Mouse (Mus musculus) CH12.LX (cell line): ENCODE results near the gene Nell1. TPM values are rescaled to one million over a fixed set of nuclear protein-coding genes. Genes with fewer than 3 reads are reported as not detected.
"Not testable (repeated sequence)": the region's sequence is repeated elsewhere in the genome, so short reads cannot be mapped to it uniquely, and the experiment has no call there.

Experiments
- DNase-seq: peaks from one replicate; pipeline ENCODE4 v3.0.0-alpha.2; 2013; ENCODE audit errors: extremely low read depth
- H3K27ac ChIP-seq: 2 replicates; pipeline ENCODE4 v1.5.1; 2012; ENCODE audit warnings: low read depth, mild to moderate bottlenecking, control low read depth, moderate library complexity; ENCODE audit not compliant: insufficient read depth
- H3K27me3 ChIP-seq: replicated peaks from 2 replicates; pipeline ENCODE3; 2012; ENCODE audit warnings: inconsistent platforms
- H3K36me3 ChIP-seq, 2 experiments: replicated peaks in 1 of 2; 2 replicates each; pipeline versions ENCODE3 to v1.6.1; 2012; ENCODE audit warnings: inconsistent platforms in 1 of 2, low read length in 1 of 2, mild to moderate bottlenecking in 1 of 2, mixed read lengths in 1 of 2, moderate library complexity in 1 of 2; ENCODE audit not compliant: control insufficient read depth in 1 of 2, insufficient read depth in 1 of 2
- H3K4me1 ChIP-seq, 2 experiments: 2 replicates each; pipeline ENCODE4 v1.6.1; 2012; ENCODE audit warnings: inconsistent platforms in 1 of 2, moderate library complexity in 1 of 2; ENCODE audit not compliant: insufficient read depth in 2 of 2, control insufficient read depth in 1 of 2
- H3K4me2 ChIP-seq: 2 replicates; pipeline ENCODE4 v1.6.1; 2012; ENCODE audit warnings: low read depth, mild to moderate bottlenecking, control low read depth; ENCODE audit not compliant: poor library complexity, insufficient read depth, severe bottlenecking
- H3K4me3 ChIP-seq, 3 experiments: fragments of 150-350 bp in 1 of 3; sonication (generic) in 1 of 3; replicated peaks in 1 of 3; 2 replicates each; pipeline versions ENCODE3 to v1.5.1; 2011 to 2012; ENCODE audit warnings: low read depth in 2 of 3, low read length in 2 of 3, mild to moderate bottlenecking in 2 of 3, moderate library complexity in 2 of 3, control low read depth in 1 of 3, improper control_type of control experiment in 1 of 3, inconsistent platforms in 1 of 3, mixed read lengths in 1 of 3; ENCODE audit not compliant: poor library complexity in 1 of 3
- H3K79me2 ChIP-seq: replicated peaks from 2 replicates; pipeline ENCODE4 v1.6.1; 2012; ENCODE audit warnings: mild to moderate bottlenecking, moderate library complexity; ENCODE audit not compliant: control insufficient read depth, poor library complexity, insufficient read depth, severe bottlenecking; ENCODE audit errors: extremely low read depth
- H3K9ac ChIP-seq: 2 replicates; pipeline ENCODE4 v1.6.1; 2012; ENCODE audit warnings: low read depth, mild to moderate bottlenecking, control low read depth, moderate library complexity; ENCODE audit not compliant: insufficient read depth
- H3K9me3 ChIP-seq: replicated peaks from 2 replicates; pipeline ENCODE3; 2012; ENCODE audit warnings: low read length, inconsistent platforms, mixed read lengths
- EP300 ChIP-seq: IDR thresholded peaks from 2 replicates; pipeline ENCODE4 v1.6.1; 2011; ENCODE audit warnings: low read length, improper control_type of control experiment
- ETS1 ChIP-seq: conservative IDR thresholded peaks from 2 replicates; pipeline ENCODE4 v1.6.1; 2012; ENCODE audit warnings: low read depth, mild to moderate bottlenecking, inconsistent platforms, low read length, improper control_type of control experiment, moderate library complexity
- HCFC1 ChIP-seq: IDR thresholded peaks from 2 replicates; pipeline ENCODE4 v1.6.1; 2012; ENCODE audit warnings: low read depth, mild to moderate bottlenecking, inconsistent platforms, low read length, improper control_type of control experiment
- MAX ChIP-seq: IDR thresholded peaks from 2 replicates; pipeline ENCODE4 v1.6.1; 2011; ENCODE audit warnings: low read length, improper control_type of control experiment
- MAZ ChIP-seq: IDR thresholded peaks from 2 replicates; pipeline ENCODE4 v1.6.1; 2012; ENCODE audit warnings: low read depth, mild to moderate bottlenecking, inconsistent platforms, low read length, improper control_type of control experiment, moderate library complexity
- NRF1 ChIP-seq: IDR thresholded peaks from 2 replicates; pipeline ENCODE4 v1.6.1; 2014; ENCODE audit warnings: low read depth, mild to moderate bottlenecking, inconsistent platforms, low read length, improper control_type of control experiment, moderate library complexity
- PAX5 ChIP-seq: IDR thresholded peaks from 2 replicates; pipeline ENCODE4 v1.6.1; 2012; ENCODE audit warnings: low read length, inconsistent platforms, mixed read lengths
- POLR2A ChIP-seq: IDR thresholded peaks from 2 replicates; pipeline ENCODE4 v1.6.1; 2011; ENCODE audit warnings: low read depth, mild to moderate bottlenecking, improper control_type of control experiment, low read length
- POLR2AphosphoS2 ChIP-seq: IDR thresholded peaks from 2 replicates; pipeline ENCODE4 v1.6.1; 2011; ENCODE audit warnings: low read depth, low read length, improper control_type of control experiment
- RAD21 ChIP-seq: IDR thresholded peaks from 2 replicates; pipeline ENCODE4 v1.6.1; 2011; ENCODE audit warnings: low read depth, mild to moderate bottlenecking, low read length, improper control_type of control experiment, moderate library complexity
- RCOR1 ChIP-seq: conservative IDR thresholded peaks from 2 replicates; pipeline ENCODE4 v1.6.1; 2012; ENCODE audit warnings: low read depth, mild to moderate bottlenecking, inconsistent platforms, low read length, improper control_type of control experiment
- SIN3A ChIP-seq: IDR thresholded peaks from 2 replicates; pipeline ENCODE4 v1.6.1; 2012; ENCODE audit warnings: low read length, improper control_type of control experiment, inconsistent platforms
- ZNF384 ChIP-seq: IDR thresholded peaks from 2 replicates; pipeline ENCODE4 v1.6.1; 2012; ENCODE audit warnings: low read depth, low read length, improper control_type of control experiment, inconsistent platforms
- dilution Hi-C: fragments of 300-500 bp; cut with MboI; formaldehyde crosslinking; loops from 2 replicates; pipeline ENCODE4 v1.14.3; 2020; ENCODE audit warnings: low sequenced_read_pairs; ENCODE audit not compliant: extremely low pct_unique_long_range_greater_than_20kb, extremely low pct_ligation_motif_present
- in situ Hi-C: fragments of 300-500 bp; cut with MboI; formaldehyde crosslinking; loops from 3 replicates; pipeline ENCODE4 v1.14.3; 2019; ENCODE audit warnings: low sequenced_read_pairs, low pct_ligation_motif_present, low pct_unique_long_range_greater_than_20kb, mixed read lengths
- polyA plus RNA-seq: library from polyadenylated mRNA; unstranded; fragments of >175 nt; gene quantifications from 2 replicates; pipeline ENCODE4 v1.2.1, GENCODE M21; 2012; ENCODE audit warnings: low read depth; ENCODE audit not compliant: insufficient read length
- total RNA-seq, 2 experiments: library from RNA; depleted of rRNA; stranded (reverse); fragments of 300-350 nt in 1 of 2; fragments of >200 nt in 1 of 2; gene quantifications; 2 replicates each; pipeline ENCODE4 v1.2.3; 2012 to 2014

Gene Nell1
- not detected in 2 replicates for total RNA-seq (2012; rRNA removed)
- total RNA-seq (2014; rRNA removed) = not detected in 2 replicates
- polyA plus RNA-seq = not detected in 2 replicates

- no peak within 1 kb of the TSS for H3K9ac ChIP-seq
- in situ Hi-C loops = no loop called here
- dilution Hi-C loops = no loop called here
- no peak for TF ChIP-seq MAX
- TF ChIP-seq EP300 = no peak
- TF ChIP-seq POLR2AphosphoS2 = no peak
- TF ChIP-seq RCOR1 = no peak
- no peak for TF ChIP-seq MAZ
- no peak for TF ChIP-seq RAD21
- no peak for TF ChIP-seq ETS1
- no peak for TF ChIP-seq SIN3A
- TF ChIP-seq, all 38 proteins: peak for 0
- Histone ChIP-seq H3K79me2 (no peaks in the 10 kb centered on the region), H3K4me1 (no peaks in the 10 kb centered on the region), H3K4me3 (no peak within 1 kb of the TSS), H3K4me2 (no peak within 1 kb of the TSS), H3K27ac (no peak within 1 kb of the TSS), H3K36me3 (no peaks in the 10 kb centered on the region), H3K27me3 (peaks cover 7% of the 10 kb centered on the region), H3K9me3 (peaks cover 9% of the 10 kb centered on the region)
- no peak for DNase-seq
Measured at GRCm38 (mm10) chr7:49974841-49975440, at the start of gene Nell1. TSS of gene Nell1 (plus strand) at chr7:49974864.

GRCm38 (mm10) chr7:49928571-49928970 lies 46.1 kb upstream of the Nell1 start:
- TF ChIP-seq MAZ = no peak
- no peak for TF ChIP-seq PAX5

GRCm38 (mm10) chr7:49929999-49930398 lies 44.7 kb upstream of the Nell1 start:
- H3K36me3 ChIP-seq = no peaks in the 10 kb centered on the region
- dilution Hi-C loops = no loop called here
- in situ Hi-C loops = no loop called here
- no peak overlapping the region for H3K27ac ChIP-seq
- no peak overlapping the region for H3K9ac ChIP-seq
- H3K79me2 ChIP-seq = no peaks in the 10 kb centered on the region
- H3K4me2 ChIP-seq = no peak overlapping the region
- DNase-seq = no peak
- H3K4me1 ChIP-seq = no peaks in the 10 kb centered on the region
- H3K4me3 ChIP-seq = no peak overlapping the region
- TF ChIP-seq MAX (no peak), ZNF384 (no peak), RCOR1 (no peak), POLR2A (no peak), HCFC1 (no peak), NRF1 (no peak)
- H3K27me3 ChIP-seq = peaks cover 64% of the 10 kb centered on the region
- H3K9me3 ChIP-seq = no peaks in the 10 kb centered on the region

More at GRCm38 (mm10) chr7:49928571-49928970, 46.1 kb upstream of the Nell1 start:
- Histone ChIP-seq H3K9me3 (no peaks in the 10 kb centered on the region), H3K9ac (no peak overlapping the region), H3K4me1 (peaks cover 0 to 3% of the 10 kb centered on the region in 2 experiments; a peak in 1 of 4 replicates), H3K36me3 (no peaks in the 10 kb centered on the region), H3K79me2 (no peaks in the 10 kb centered on the region), H3K4me2 (no peak overlapping the region), H3K4me3 (no peak overlapping the region), H3K27ac (no peak overlapping the region), H3K27me3 (peaks cover 62% of the 10 kb centered on the region)
- dilution Hi-C loops (no loop called here), in situ Hi-C loops (no loop called here)
- no peak for DNase-seq

GRCm38 (mm10) chr7:49933386-49934115 lies 41.1 kb upstream of the Nell1 start:
- dilution Hi-C loops, H3K4me2 ChIP-seq, DNase-seq, H3K4me3 ChIP-seq, in situ Hi-C loops, H3K36me3 ChIP-seq, H3K9me3 ChIP-seq, H3K4me1 ChIP-seq, H3K79me2 ChIP-seq, H3K27ac ChIP-seq, H3K9ac ChIP-seq: not testable (repeated sequence)
- H3K27me3 ChIP-seq = peaks cover 53% of the 10 kb centered on the region
